Mouse (Mus musculus) stomach, postnatal 0 days (tissue): ENCODE data around the gene Map7. TPM values are rescaled to one million over a fixed set of nuclear protein-coding genes. Genes with fewer than 3 reads are reported as not detected.

Source experiments
- ATAC-seq: fragments of 200-750 bp; cut with Nextera tagmentation; 2 replicates; pipeline ENCODE4 v1.8.0; 2017; ENCODE audit not compliant: low FRiP score, low TSS enrichment
- DNase-seq: peaks from one replicate; pipeline ENCODE4 v3.0.0-alpha.2; 2016; ENCODE audit warnings: low spot score
- H3K27ac ChIP-seq: fragments of 300-500 bp; sonication (generic); replicated peaks from 2 replicates; pipeline ENCODE4 v1.5.1; 2014; ENCODE audit warnings: mild to moderate bottlenecking, control low read depth
- H3K27me3 ChIP-seq: fragments of 300-500 bp; sonication (generic); 2 replicates; pipeline ENCODE4 v1.6.1; 2014; ENCODE audit warnings: low read length; ENCODE audit not compliant: control insufficient read depth, insufficient read depth
- H3K36me3 ChIP-seq: fragments of 300-500 bp; sonication (generic); 2 replicates; pipeline ENCODE4 v1.6.1; 2014; ENCODE audit warnings: low read length, mixed read lengths; ENCODE audit not compliant: control insufficient read depth, insufficient read depth
- H3K4me1 ChIP-seq: fragments of 300-500 bp; sonication (generic); replicated peaks from 2 replicates; pipeline ENCODE4 v1.6.1; 2014; ENCODE audit warnings: antibody characterized with exemption; ENCODE audit not compliant: control insufficient read depth, insufficient read depth
- H3K4me2 ChIP-seq: fragments of 300-500 bp; sonication (generic); replicated peaks from 2 replicates; pipeline ENCODE4 v1.6.1; 2014; ENCODE audit warnings: low read depth, mild to moderate bottlenecking, control low read depth, moderate library complexity
- H3K4me3 ChIP-seq: fragments of 300-500 bp; sonication (generic); 2 replicates; pipeline ENCODE4 v1.5.1; 2014; ENCODE audit warnings: low read depth, low read length, control low read depth
- H3K9ac ChIP-seq: fragments of 300-500 bp; sonication (generic); 2 replicates; pipeline ENCODE4 v1.6.1; 2014; ENCODE audit warnings: mild to moderate bottlenecking, low read length, control low read depth, mixed read lengths
- H3K9me3 ChIP-seq: fragments of 300-500 bp; sonication (generic); 2 replicates; pipeline ENCODE4 v1.6.1; 2016; ENCODE audit warnings: low read length; ENCODE audit not compliant: control insufficient read depth
- CTCF ChIP-seq: IDR thresholded peaks from 2 replicates; pipeline ENCODE4 v1.5.1; 2016; ENCODE audit warnings: antibody characterized with exemption, low read depth, mild to moderate bottlenecking, moderate library complexity
- EP300 ChIP-seq: optimal IDR thresholded peaks from 2 replicates; pipeline ENCODE3; 2016; ENCODE audit warnings: antibody characterized with exemption
- WGBS: fragments of 180-500 bp; shearing (Covaris S2); extraction: QIAGEN DNeasy Blood & Tissue Kit; methylation state at CpG from one replicate; pipeline ENCODE4 v1.1.7; 2014; 5-methylcytosine and 5-hydroxymethylcytosine counted together
- polyA plus RNA-seq: library from polyadenylated mRNA; unstranded; fragments of >200 nt; fragmentation: Nextera tagmentation; extraction: Ambion mirVana; gene quantifications from 2 replicates; pipeline ENCODE4 v1.2.1, GENCODE M21; 2015

Map7 gene
- polyA plus RNA-seq, 1 experiment from 2014 or later: 23.0 TPM

- Histone ChIP-seq H3K4me2 (no peak overlapping the region), H3K36me3 (no peaks in the 10 kb centered on the region), H3K27me3 (no peaks in the 10 kb centered on the region), H3K9ac (no peak overlapping the region), H3K4me1 (no peaks in the 10 kb centered on the region), H3K9me3 (no peaks in the 10 kb centered on the region), H3K27ac (no peak overlapping the region), H3K4me3 (no peak overlapping the region)
- WGBS: 43% methylated on average over 4 of the region's 4 CpGs
- TF ChIP-seq CTCF (no peak), EP300 (no peak)
- DNase-seq (no peak), ATAC-seq (no peak)
These were observed 10.5 kb downstream of the Map7 start for GRCm38 (mm10) chr10:20158756-20159155.

GRCm38 (mm10) chr10:20159308-20159707, 11.0 kb downstream of the Map7 start:
- Histone ChIP-seq H3K27me3 (no peaks in the 10 kb centered on the region), H3K4me3 (no peak overlapping the region), H3K4me1 (no peaks in the 10 kb centered on the region), H3K4me2 (no peak overlapping the region), H3K36me3 (no peaks in the 10 kb centered on the region), H3K9ac (no peak overlapping the region), H3K9me3 (no peaks in the 10 kb centered on the region), H3K27ac (no peak overlapping the region)
- TF ChIP-seq EP300 (no peak), CTCF (no peak)
- 56% methylated on average over 5 of the region's 5 CpGs for WGBS
- peak; percentile 73 for ATAC-seq
- no peak for DNase-seq

- WGBS: 52% methylated on average over 8 of the region's 8 CpGs
- Histone ChIP-seq H3K4me2 (no peak overlapping the region), H3K4me1 (no peaks in the 10 kb centered on the region), H3K27me3 (no peaks in the 10 kb centered on the region), H3K27ac (no peak overlapping the region; the same call in 1 of the 2 replicates), H3K9ac (no peak overlapping the region), H3K36me3 (no peaks in the 10 kb centered on the region), H3K4me3 (no peak overlapping the region), H3K9me3 (no peaks in the 10 kb centered on the region)
- no peak for DNase-seq
- ATAC-seq: no peak
- TF ChIP-seq CTCF (no peak), EP300 (no peak)
These were observed 12.6 kb downstream of the Map7 start for GRCm38 (mm10) chr10:20160914-20161313.

GRCm38 (mm10) chr10:20164810-20165209, 16.5 kb downstream of the Map7 start:
- no peak for TF ChIP-seq EP300
- TF ChIP-seq CTCF: no peak
- no peaks in the 10 kb centered on the region for H3K4me1 ChIP-seq
- no peak overlapping the region for H3K27ac ChIP-seq
- WGBS: 58% methylated on average over 5 of the region's 5 CpGs
- no peak overlapping the region for H3K4me2 ChIP-seq
- no peaks in the 10 kb centered on the region for H3K27me3 ChIP-seq
- H3K9me3 ChIP-seq: no peaks in the 10 kb centered on the region
- H3K4me3 ChIP-seq: no peak overlapping the region
- no peak overlapping the region for H3K9ac ChIP-seq
- DNase-seq (no peak), ATAC-seq (no peak)
- no peaks in the 10 kb centered on the region for H3K36me3 ChIP-seq

- Histone ChIP-seq H3K4me1 (peaks cover 4% of the 10 kb centered on the region; the same call in 1 of the 2 replicates), H3K36me3 (no peaks in the 10 kb centered on the region), H3K4me3 (no peak overlapping the region), H3K27ac (peak overlapping the region; percentile 40), H3K9ac (no peak overlapping the region), H3K9me3 (no peaks in the 10 kb centered on the region), H3K4me2 (no peak overlapping the region), H3K27me3 (no peaks in the 10 kb centered on the region)
- DNase-seq: no peak
- ATAC-seq: no peak
- no peak for TF ChIP-seq EP300
- TF ChIP-seq CTCF: no peak
- WGBS: 70% methylated on average over 11 of the region's 11 CpGs
These were observed 18.5 kb downstream of the Map7 start for GRCm38 (mm10) chr10:20166797-20167196.

GRCm38 (mm10) chr10:20167467-20167866, 19.2 kb downstream of the Map7 start:
- Histone ChIP-seq H3K9me3 (no peaks in the 10 kb centered on the region), H3K4me1 (peaks cover 4% of the 10 kb centered on the region; the same call in 1 of the 2 replicates), H3K27ac (peak overlapping the region; percentile 40), H3K27me3 (no peaks in the 10 kb centered on the region), H3K9ac (no peak overlapping the region), H3K4me2 (no peak overlapping the region), H3K36me3 (no peaks in the 10 kb centered on the region), H3K4me3 (no peak overlapping the region)
- ATAC-seq: no peak
- 69% methylated on average over 4 of the region's 4 CpGs for WGBS
- DNase-seq: no peak
- no peak for TF ChIP-seq CTCF
- TF ChIP-seq EP300: no peak
